Mouse (Mus musculus): ENCODE results near the gene Dock2. TPM values are rescaled to one million over a fixed set of nuclear protein-coding genes. Genes with fewer than 3 reads are reported as not detected.

Gene Dock2
- polyA plus RNA-seq, 1 experiment from 2014 or later: 2.8 TPM

DNA sequence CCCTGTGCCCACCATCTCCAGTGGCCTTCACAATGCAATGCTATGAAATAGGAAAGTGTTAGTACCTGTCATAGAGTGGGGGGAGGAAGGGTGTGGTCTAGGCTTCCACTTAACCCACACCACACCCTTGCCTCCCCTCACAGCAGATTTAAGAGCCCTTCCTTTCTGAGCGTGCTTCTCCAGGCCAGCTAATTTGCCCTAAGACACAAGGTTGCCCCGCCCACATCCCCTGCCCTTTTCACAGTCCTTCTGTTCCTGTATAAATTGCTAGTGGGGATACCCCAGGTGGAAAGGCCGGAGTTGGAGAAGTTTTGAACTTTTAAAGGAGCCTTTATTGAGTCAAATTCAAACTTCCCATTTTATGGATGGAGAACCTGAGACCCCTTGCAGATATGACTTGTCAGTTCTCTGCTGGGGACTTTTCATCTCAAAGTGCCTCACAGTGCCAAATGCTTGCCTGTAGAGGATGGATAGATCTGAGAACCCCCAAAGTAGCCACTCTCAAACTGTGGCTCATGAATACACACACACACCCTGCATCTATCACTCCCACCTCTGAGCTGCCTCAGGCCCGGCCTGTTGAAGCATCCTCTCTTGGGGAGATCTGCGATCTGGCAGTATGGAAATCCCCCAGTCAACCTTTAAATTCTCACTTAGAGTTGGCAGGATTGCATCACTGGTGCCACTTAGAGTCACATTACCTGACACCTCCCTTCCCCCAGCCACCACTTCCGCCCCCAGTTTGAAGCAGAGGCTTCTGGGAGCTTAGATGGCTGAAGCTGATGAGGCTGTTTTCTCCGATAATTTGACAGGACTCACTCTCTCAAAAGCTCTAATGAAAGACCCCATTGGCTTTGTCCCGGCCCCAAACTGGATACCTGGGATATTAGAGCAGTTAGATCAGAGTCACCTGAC is 919 bp downstream of the Dock2 start:
- DNase-seq: no peak
- WGBS (ENCODE audit: insufficient replicate concordance): 27% methylated on average over 8 of the region's 8 CpGs
- H3K9me3 ChIP-seq (replicated peaks): no peaks in the 10 kb centered on the region
- peak overlapping the region; percentile 61 for H3K4me2 ChIP-seq
- H3K27me3 ChIP-seq: no peaks in the 10 kb centered on the region
- H3K9ac ChIP-seq: peak overlapping the region; percentile 50
- H3K4me3 ChIP-seq (replicated peaks): peak overlapping the region; percentile 46
- peak overlapping the region; percentile 57 for H3K27ac ChIP-seq
- peak; percentile 35; the same call in 1 of the 2 replicates for ATAC-seq (ENCODE audit: low read depth)
- H3K36me3 ChIP-seq: no peaks in the 10 kb centered on the region
- peaks cover 22% of the 10 kb centered on the region for H3K4me1 ChIP-seq (replicated peaks)

DNA sequence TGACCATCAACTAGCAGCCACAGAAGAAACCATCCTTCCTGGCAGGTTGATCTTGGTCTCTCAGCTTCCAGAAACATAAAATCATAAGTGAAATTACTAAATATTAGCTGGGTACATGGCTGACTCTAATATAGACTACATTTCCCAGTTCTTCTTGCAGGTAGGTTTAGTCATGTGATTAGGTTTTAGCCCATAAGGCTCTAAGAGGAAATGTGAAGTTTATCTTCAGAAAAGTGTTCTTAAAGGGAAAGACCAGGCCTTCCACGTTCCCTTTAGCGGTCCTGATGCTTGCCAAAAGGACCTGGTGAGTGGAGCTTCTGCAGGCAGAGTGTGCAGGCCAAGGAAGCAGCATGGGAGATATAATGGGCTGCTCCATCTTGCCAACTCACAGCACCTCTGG is 2.9 kb downstream of the Dock2 start:
- no peak for DNase-seq
- 59% methylated on average over 2 of the region's 2 CpGs for WGBS (ENCODE audit: insufficient replicate concordance)
- no peaks in the 10 kb centered on the region for H3K36me3 ChIP-seq
- H3K4me2 ChIP-seq: no peak overlapping the region
- no peak for ATAC-seq (ENCODE audit: low read depth)
- H3K27ac ChIP-seq: no peak overlapping the region
- no peaks in the 10 kb centered on the region for H3K9me3 ChIP-seq (replicated peaks)
- H3K4me3 ChIP-seq (replicated peaks): no peak overlapping the region
- H3K4me1 ChIP-seq (replicated peaks): peaks cover 16% of the 10 kb centered on the region
- no peak overlapping the region for H3K9ac ChIP-seq
- H3K27me3 ChIP-seq: no peaks in the 10 kb centered on the region

DNA sequence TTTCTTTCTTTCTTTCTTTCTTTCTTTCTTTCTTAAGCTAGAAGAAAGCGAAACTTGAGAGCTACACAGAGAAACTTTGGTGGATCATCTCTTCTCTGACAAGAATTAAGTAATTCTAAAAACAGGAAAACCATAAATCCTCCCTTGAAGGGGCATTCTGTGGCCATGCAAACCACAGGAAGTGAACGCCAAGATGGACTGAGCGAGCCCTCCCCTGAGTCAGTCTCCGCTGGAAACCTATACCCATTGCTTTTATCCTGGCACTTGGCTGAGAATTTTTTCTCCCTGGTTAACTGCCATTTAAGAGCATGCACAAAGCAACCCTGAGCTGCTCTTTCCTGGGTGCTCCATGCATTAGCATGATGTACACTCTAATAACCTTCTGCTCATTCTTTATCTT is 3.7 kb downstream of the Dock2 start:
- Histone ChIP-seq H3K4me2 (no peak overlapping the region), H3K36me3 (no peaks in the 10 kb centered on the region), H3K9me3 (replicated peaks) (no peaks in the 10 kb centered on the region), H3K9ac (no peak overlapping the region), H3K27me3 (no peaks in the 10 kb centered on the region), H3K4me3 (replicated peaks) (no peak overlapping the region), H3K27ac (no peak overlapping the region), H3K4me1 (replicated peaks) (peaks cover 16% of the 10 kb centered on the region)
- DNase-seq (no peak), ATAC-seq (ENCODE audit: low read depth) (no peak)
- 40% methylated on average over 4 of the region's 4 CpGs for WGBS (ENCODE audit: insufficient replicate concordance)

- Histone ChIP-seq H3K4me3 (replicated peaks) (no peak overlapping the region), H3K9ac (no peak overlapping the region), H3K9me3 (replicated peaks) (no peaks in the 10 kb centered on the region), H3K4me1 (replicated peaks) (peaks cover 12% of the 10 kb centered on the region), H3K27me3 (no peaks in the 10 kb centered on the region), H3K4me2 (no peak overlapping the region), H3K36me3 (no peaks in the 10 kb centered on the region), H3K27ac (no peak overlapping the region)
- ATAC-seq (ENCODE audit: low read depth) (no peak), DNase-seq (no peak)
- WGBS (ENCODE audit: insufficient replicate concordance): 51% methylated on average over 3 of the region's 3 CpGs
Measured at GRCm38 (mm10) chr11:34778351-34778750, 5.3 kb downstream of the Dock2 start.

DNA sequence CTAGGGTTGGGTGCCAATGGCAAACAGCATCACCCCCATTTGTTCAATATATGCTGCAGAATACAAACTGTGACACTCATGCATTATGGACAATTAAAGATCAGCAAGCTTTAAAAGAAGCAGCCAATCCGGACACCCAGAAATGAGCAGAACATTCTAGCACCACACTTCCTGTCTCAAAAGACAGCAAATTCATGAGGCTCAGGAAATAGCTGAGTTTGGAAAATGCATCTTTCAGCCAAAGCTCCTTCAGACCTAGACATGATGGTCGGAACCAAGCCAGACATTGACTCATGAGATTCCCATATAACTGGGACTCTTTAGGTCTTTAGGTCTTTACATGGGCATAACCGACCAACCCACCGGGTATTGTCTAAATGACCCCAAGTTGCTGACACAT is 6.2 kb downstream of the Dock2 start:
- Histone ChIP-seq H3K4me3 (replicated peaks) (no peak overlapping the region), H3K9ac (no peak overlapping the region), H3K36me3 (no peaks in the 10 kb centered on the region), H3K4me1 (replicated peaks) (peaks cover 4% of the 10 kb centered on the region; the same call in 1 of the 2 replicates), H3K27ac (no peak overlapping the region), H3K9me3 (replicated peaks) (no peaks in the 10 kb centered on the region), H3K27me3 (no peaks in the 10 kb centered on the region), H3K4me2 (no peak overlapping the region)
- DNase-seq: no peak
- no peak for ATAC-seq (ENCODE audit: low read depth)
- WGBS (ENCODE audit: insufficient replicate concordance): 68% methylated on average over 4 of the region's 4 CpGs

DNA sequence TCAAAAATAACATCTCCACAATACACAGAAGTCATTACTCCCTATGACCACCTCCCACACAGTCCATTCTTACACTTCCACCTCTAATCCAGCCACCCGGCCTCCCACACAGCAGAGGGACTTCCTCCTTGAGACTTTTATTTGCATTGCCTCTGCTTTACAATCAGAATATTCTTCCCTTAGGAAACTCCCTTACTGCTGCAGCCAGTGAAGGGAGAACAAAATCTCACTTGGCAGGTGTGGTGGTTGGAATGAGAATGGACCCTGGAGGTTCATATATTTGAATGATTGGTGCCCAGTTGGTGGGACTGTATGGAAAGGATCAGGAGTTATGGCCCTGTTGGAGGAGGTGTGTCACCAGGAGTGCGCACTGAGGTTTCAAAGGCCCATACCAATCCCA is 7.6 kb downstream of the Dock2 start:
- no peak overlapping the region for H3K4me3 ChIP-seq (replicated peaks)
- no peaks in the 10 kb centered on the region for H3K27me3 ChIP-seq
- no peak overlapping the region for H3K9ac ChIP-seq
- ATAC-seq (ENCODE audit: low read depth): no peak
- no peaks in the 10 kb centered on the region for H3K9me3 ChIP-seq (replicated peaks)
- no peaks in the 10 kb centered on the region for H3K36me3 ChIP-seq
- H3K27ac ChIP-seq: no peak overlapping the region
- no peak overlapping the region for H3K4me2 ChIP-seq
- 60% methylated on average over 2 of the region's 2 CpGs for WGBS (ENCODE audit: insufficient replicate concordance)
- H3K4me1 ChIP-seq (replicated peaks): peaks cover 10% of the 10 kb centered on the region; the same call in 1 of the 2 replicates
- no peak for DNase-seq

- H3K36me3 ChIP-seq: no peaks in the 10 kb centered on the region
- H3K9ac ChIP-seq: no peak overlapping the region
- no peak overlapping the region for H3K4me2 ChIP-seq
- DNase-seq (no peak), ATAC-seq (ENCODE audit: low read depth) (no peak)
- no peak overlapping the region for H3K4me3 ChIP-seq (replicated peaks)
- no peaks in the 10 kb centered on the region for H3K9me3 ChIP-seq (replicated peaks)
- H3K27me3 ChIP-seq: no peaks in the 10 kb centered on the region
- H3K4me1 ChIP-seq (replicated peaks): peaks cover 13% of the 10 kb centered on the region; the same call in 1 of the 2 replicates
- no peak overlapping the region for H3K27ac ChIP-seq
- 64% methylated on average over 2 of the region's 2 CpGs for WGBS (ENCODE audit: insufficient replicate concordance)
Measured at GRCm38 (mm10) chr11:34774636-34775035, 9.1 kb downstream of the Dock2 start.

DNA sequence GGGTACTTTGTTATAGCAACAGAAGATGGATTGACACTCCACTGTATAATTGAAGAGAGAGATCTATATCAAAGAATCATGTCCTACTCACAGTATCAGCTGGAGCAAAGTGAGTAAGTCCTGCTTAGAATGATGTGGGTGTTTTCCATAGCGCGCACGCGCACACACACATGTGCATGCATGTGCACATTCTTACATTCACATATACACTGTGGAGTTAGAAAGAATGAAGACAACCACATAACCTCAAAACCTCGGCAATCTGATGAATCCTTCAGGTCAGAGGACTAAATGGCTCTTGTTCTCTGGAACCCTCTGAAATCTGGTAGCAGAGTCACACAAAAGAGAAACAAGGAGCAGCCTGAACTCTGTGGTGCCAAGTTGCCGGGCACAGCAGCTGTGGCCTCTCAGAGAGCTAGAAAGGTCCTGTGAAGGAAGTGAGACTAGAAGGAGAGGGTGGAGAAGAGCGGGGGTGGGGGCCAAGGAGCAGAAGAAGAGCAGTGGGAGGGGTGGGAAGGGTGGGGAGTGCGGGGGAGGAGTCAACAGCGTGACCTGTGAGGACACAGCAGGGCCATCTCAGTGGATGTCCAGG is 10.3 kb downstream of the Dock2 start:
- 75% methylated on average over 9 of the region's 9 CpGs for WGBS (ENCODE audit: insufficient replicate concordance)
- no peak overlapping the region for H3K4me3 ChIP-seq (replicated peaks)
- H3K4me2 ChIP-seq: no peak overlapping the region
- no peaks in the 10 kb centered on the region for H3K36me3 ChIP-seq
- no peaks in the 10 kb centered on the region for H3K9me3 ChIP-seq (replicated peaks)
- H3K27ac ChIP-seq: no peak overlapping the region
- ATAC-seq (ENCODE audit: low read depth): no peak
- no peaks in the 10 kb centered on the region for H3K27me3 ChIP-seq
- peaks cover 13% of the 10 kb centered on the region; the same call in 1 of the 2 replicates for H3K4me1 ChIP-seq (replicated peaks)
- H3K9ac ChIP-seq: no peak overlapping the region
- DNase-seq: no peak

GRCm38 (mm10) chr11:34771221-34771986 is 12.3 kb downstream of the Dock2 start:
- H3K4me2 ChIP-seq: no peak overlapping the region
- ATAC-seq (ENCODE audit: low read depth): peak; percentile 47
- 30% methylated on average over 12 of the region's 12 CpGs for WGBS (ENCODE audit: insufficient replicate concordance)
- no peak overlapping the region for H3K27ac ChIP-seq
- no peak overlapping the region for H3K4me3 ChIP-seq (replicated peaks)
- no peaks in the 10 kb centered on the region for H3K36me3 ChIP-seq
- H3K9me3 ChIP-seq (replicated peaks): no peaks in the 10 kb centered on the region
- DNase-seq: no peak
- H3K27me3 ChIP-seq: no peaks in the 10 kb centered on the region
- no peak overlapping the region for H3K9ac ChIP-seq
- H3K4me1 ChIP-seq (replicated peaks): peaks cover 13% of the 10 kb centered on the region; the same call in 1 of the 2 replicates

DNA sequence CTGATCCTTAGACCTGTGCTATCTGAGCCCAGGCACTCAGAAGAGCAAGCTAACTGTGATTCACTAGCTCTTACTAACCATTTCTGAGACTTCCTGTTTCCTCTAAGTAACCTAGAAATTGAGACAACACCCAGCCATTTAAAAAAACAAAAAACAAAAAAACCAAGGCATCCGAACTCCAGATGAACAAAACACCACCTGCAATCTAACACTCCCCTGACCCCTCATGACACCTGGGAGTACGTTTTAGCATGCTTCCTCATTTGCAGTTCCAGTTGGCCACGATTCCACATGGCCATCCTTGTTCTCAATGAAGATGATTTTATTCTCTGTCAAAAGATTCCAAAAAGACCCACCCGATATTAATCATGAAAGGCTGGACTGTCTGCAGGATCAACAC is 13.0 kb downstream of the Dock2 start:
- H3K9ac ChIP-seq: no peak overlapping the region
- no peaks in the 10 kb centered on the region for H3K27me3 ChIP-seq
- no peak overlapping the region for H3K4me2 ChIP-seq
- no peak overlapping the region for H3K27ac ChIP-seq
- WGBS (ENCODE audit: insufficient replicate concordance): 43% methylated on average over 4 of the region's 4 CpGs
- H3K9me3 ChIP-seq (replicated peaks): no peaks in the 10 kb centered on the region
- H3K36me3 ChIP-seq: no peaks in the 10 kb centered on the region
- no peak for DNase-seq
- peaks cover 13% of the 10 kb centered on the region; the same call in 1 of the 2 replicates for H3K4me1 ChIP-seq (replicated peaks)
- ATAC-seq (ENCODE audit: low read depth): no peak
- no peak overlapping the region for H3K4me3 ChIP-seq (replicated peaks)

GRCm38 (mm10) chr11:34769946-34770345 is 13.7 kb downstream of the Dock2 start:
- ATAC-seq (ENCODE audit: low read depth) (no peak), DNase-seq (no peak)
- peaks cover 13% of the 10 kb centered on the region; the same call in 1 of the 2 replicates for H3K4me1 ChIP-seq (replicated peaks)
- no peak overlapping the region for H3K9ac ChIP-seq
- no peak overlapping the region for H3K4me3 ChIP-seq (replicated peaks)
- H3K27me3 ChIP-seq: no peaks in the 10 kb centered on the region
- no peak overlapping the region for H3K27ac ChIP-seq
- no peak overlapping the region for H3K4me2 ChIP-seq
- H3K9me3 ChIP-seq (replicated peaks): no peaks in the 10 kb centered on the region
- 81% methylated on average over 8 of the region's 8 CpGs for WGBS (ENCODE audit: insufficient replicate concordance)
- H3K36me3 ChIP-seq: no peaks in the 10 kb centered on the region

Measured in liver, embryonic 13.5 days (tissue).